Mouse (Mus musculus) lung, embryonic 14.5 days (tissue): ENCODE results near the gene Hsbp1. TPM values are rescaled to one million over a fixed set of nuclear protein-coding genes. Genes with fewer than 3 reads are reported as not detected.

ENCODE experiments used
- ATAC-seq: fragments of 200-750 bp; cut with Nextera tagmentation; 2 replicates; pipeline ENCODE4 v1.8.0; 2017; ENCODE audit warnings: mild to moderate bottlenecking, moderate TSS enrichment, moderate library complexity; ENCODE audit not compliant: insufficient read depth
- DNase-seq: peaks from one replicate; pipeline ENCODE4 v3.0.0-alpha.2; 2015
- H3K27ac ChIP-seq: fragments of 300-500 bp; sonication (generic); 2 replicates; pipeline ENCODE4 v1.5.1; 2014; ENCODE audit warnings: low read depth, mild to moderate bottlenecking, moderate library complexity
- H3K27me3 ChIP-seq: fragments of 300-500 bp; sonication (generic); 2 replicates; pipeline ENCODE4 v1.6.1; 2014; ENCODE audit warnings: low read length, control low read depth; ENCODE audit not compliant: insufficient read depth
- H3K36me3 ChIP-seq: fragments of 300-500 bp; sonication (generic); 2 replicates; pipeline ENCODE4 v1.6.1; 2014; ENCODE audit warnings: control low read depth; ENCODE audit not compliant: insufficient read depth
- H3K4me1 ChIP-seq: fragments of 300-500 bp; sonication (generic); 2 replicates; pipeline ENCODE4 v1.6.1; 2014; ENCODE audit warnings: antibody characterized with exemption, control low read depth; ENCODE audit not compliant: insufficient read depth
- H3K4me2 ChIP-seq: fragments of 300-500 bp; sonication (generic); 2 replicates; pipeline ENCODE4 v1.6.1; 2014; ENCODE audit warnings: mild to moderate bottlenecking
- H3K4me3 ChIP-seq: fragments of 300-500 bp; sonication (generic); 2 replicates; pipeline ENCODE4 v1.5.1; 2014; ENCODE audit warnings: low read depth, low read length
- H3K9ac ChIP-seq: fragments of 300-500 bp; sonication (generic); 2 replicates; pipeline ENCODE4 v1.6.1; 2014
- H3K9me3 ChIP-seq: fragments of 300-500 bp; sonication (generic); 2 replicates; pipeline ENCODE4 v1.6.1; 2016; ENCODE audit warnings: low read depth, low read length, control low read depth
- CTCF ChIP-seq: IDR thresholded peaks from 2 replicates; pipeline ENCODE4 v1.5.1; 2016; ENCODE audit warnings: antibody characterized with exemption, low read depth
- WGBS: fragments of 180-500 bp; shearing (Covaris S2); extraction: QIAGEN DNeasy Blood & Tissue Kit; methylation state at CpG from one replicate; pipeline ENCODE4 v1.1.7; 2014; 5-methylcytosine and 5-hydroxymethylcytosine counted together
- polyA plus RNA-seq: library from polyadenylated mRNA; unstranded; fragments of >200 nt; fragmentation: Nextera tagmentation; extraction: Ambion mirVana; gene quantifications from 2 replicates; pipeline ENCODE4 v1.2.1, GENCODE M21; 2014

Hsbp1 gene
- polyA plus RNA-seq, 1 experiment from 2014 or later: 304 TPM

- H3K4me2 ChIP-seq: no peak overlapping the region
- ATAC-seq (no peak), DNase-seq (no peak)
Observed at GRCm38 (mm10) chr8:119385854-119386253, 41.6 kb downstream of the Hsbp1 start.

GRCm38 (mm10) chr8:119386988-119387387, 42.7 kb downstream of the Hsbp1 start:
- Histone ChIP-seq H3K4me2 (no peak overlapping the region), H3K4me3 (no peak overlapping the region), H3K9me3 (no peaks in the 10 kb centered on the region), H3K36me3 (no peaks in the 10 kb centered on the region), H3K27me3 (no peaks in the 10 kb centered on the region), H3K27ac (no peak overlapping the region), H3K4me1 (no peaks in the 10 kb centered on the region), H3K9ac (no peak overlapping the region)
- 71% methylated on average over 6 of the region's 6 CpGs for WGBS
- DNase-seq (no peak), ATAC-seq (no peak)
- no peak for TF ChIP-seq CTCF

More at GRCm38 (mm10) chr8:119385854-119386253, 41.6 kb downstream of the Hsbp1 start:
- Histone ChIP-seq H3K9me3 (no peaks in the 10 kb centered on the region), H3K4me1 (no peaks in the 10 kb centered on the region), H3K36me3 (no peaks in the 10 kb centered on the region), H3K27me3 (no peaks in the 10 kb centered on the region), H3K9ac (no peak overlapping the region), H3K27ac (no peak overlapping the region), H3K4me3 (no peak overlapping the region)
- no peak for TF ChIP-seq CTCF
- 64% methylated on average over 6 of the region's 6 CpGs for WGBS

GRCm38 (mm10) chr8:119394097-119394496, 49.8 kb downstream of the Hsbp1 start:
- no peak for TF ChIP-seq CTCF
- ATAC-seq: peak; percentile 12; the same call in 1 of the 2 replicates
- no peak for DNase-seq
- H3K36me3 ChIP-seq: no peaks in the 10 kb centered on the region
- H3K4me2 ChIP-seq: peak overlapping the region; percentile 99
- whole genome bisulfite sequencing: 72% methylated on average over 9 of the region's 9 CpGs
- no peaks in the 10 kb centered on the region for H3K9me3 ChIP-seq
- H3K4me3 ChIP-seq: peak overlapping the region; percentile 79
- H3K27ac ChIP-seq: no peak overlapping the region
- H3K4me1 ChIP-seq: peaks cover 3% of the 10 kb centered on the region; the same call in 1 of the 2 replicates
- H3K27me3 ChIP-seq: no peaks in the 10 kb centered on the region
- peak overlapping the region; percentile 82; the same call in 1 of the 2 replicates for H3K9ac ChIP-seq

GRCm38 (mm10) chr8:119394524-119395026, 50.3 kb downstream of the Hsbp1 start, which contains the start of gene Mlycd:
Gene Mlycd, plus strand, starts transcription at chr8:119394878.
- Histone ChIP-seq H3K27ac (peak within 1 kb of the TSS; percentile 50; the same call in 1 of the 2 replicates), H3K4me1 (peaks cover 3% of the 10 kb centered on the region; the same call in 1 of the 2 replicates), H3K27me3 (no peaks in the 10 kb centered on the region), H3K9me3 (no peaks in the 10 kb centered on the region), H3K9ac (peak within 1 kb of the TSS; percentile 82), H3K4me2 (peak within 1 kb of the TSS; percentile 99), H3K36me3 (no peaks in the 10 kb centered on the region), H3K4me3 (peak within 1 kb of the TSS; percentile 79)
- 2% methylated on average over 42 of the region's 44 CpGs for WGBS
- ATAC-seq: peak; percentile 95
- no peak for TF ChIP-seq CTCF
- peak; percentile 94 for DNase-seq

- peak; percentile 55 for DNase-seq
- ATAC-seq: peak; percentile 61
- peak overlapping the region; percentile 79 for H3K4me3 ChIP-seq
- no peaks in the 10 kb centered on the region for H3K27me3 ChIP-seq
- peak overlapping the region; percentile 82 for H3K9ac ChIP-seq
- TF ChIP-seq CTCF: no peak
- peak overlapping the region; percentile 99 for H3K4me2 ChIP-seq
- no peaks in the 10 kb centered on the region for H3K9me3 ChIP-seq
- WGBS: 4% methylated on average over 81 of the region's 83 CpGs
- peaks cover 3% of the 10 kb centered on the region; the same call in 1 of the 2 replicates for H3K4me1 ChIP-seq
- H3K27ac ChIP-seq: peak overlapping the region; percentile 50; the same call in 1 of the 2 replicates
- no peaks in the 10 kb centered on the region for H3K36me3 ChIP-seq
Observed at GRCm38 (mm10) chr8:119395072-119395950, 51.0 kb downstream of the Hsbp1 start.

Other genes starting within 250 kb of the Hsbp1 start
- gene Mlycd, start 50.4 kb downstream of the Hsbp1 start, polyA plus RNA-seq: 11.8 and 14.0 TPM in 2 replicates
- gene Osgin1, start 89.6 kb downstream of the Hsbp1 start, polyA plus RNA-seq: 0.53 and 0.85 TPM in 2 replicates
- 1.9 and 2.2 TPM in 2 replicates for gene Necab2, start 102.2 kb downstream of the Hsbp1 start, polyA plus RNA-seq
- not detected in 2 replicates for gene Slc38a8, start 157.2 kb downstream of the Hsbp1 start, polyA plus RNA-seq
- 125 and 128 TPM in 2 replicates for gene Mbtps1, start 214.2 kb downstream of the Hsbp1 start, polyA plus RNA-seq
- 25.9 and 26.8 TPM in 2 replicates for gene Hsdl1, start 230.7 kb downstream of the Hsbp1 start, polyA plus RNA-seq
- gene Dnaaf1, start 230.7 kb downstream of the Hsbp1 start, polyA plus RNA-seq: 0.24 TPM in 1 of 2 replicates, not detected in the other